Mouse (Mus musculus) liver, embryonic 14.5 days (tissue): ENCODE data around the gene Mansc1.

Experiments used
- CTCF ChIP-seq: IDR thresholded peaks from 2 replicates; pipeline ENCODE4 v1.5.1; 2016; ENCODE audit warnings: antibody characterized with exemption, low read depth, control low read depth
- EP300 ChIP-seq: IDR thresholded peaks from 2 replicates; pipeline ENCODE4 v1.6.1; 2016; ENCODE audit warnings: antibody characterized with exemption, low read depth

DNA sequence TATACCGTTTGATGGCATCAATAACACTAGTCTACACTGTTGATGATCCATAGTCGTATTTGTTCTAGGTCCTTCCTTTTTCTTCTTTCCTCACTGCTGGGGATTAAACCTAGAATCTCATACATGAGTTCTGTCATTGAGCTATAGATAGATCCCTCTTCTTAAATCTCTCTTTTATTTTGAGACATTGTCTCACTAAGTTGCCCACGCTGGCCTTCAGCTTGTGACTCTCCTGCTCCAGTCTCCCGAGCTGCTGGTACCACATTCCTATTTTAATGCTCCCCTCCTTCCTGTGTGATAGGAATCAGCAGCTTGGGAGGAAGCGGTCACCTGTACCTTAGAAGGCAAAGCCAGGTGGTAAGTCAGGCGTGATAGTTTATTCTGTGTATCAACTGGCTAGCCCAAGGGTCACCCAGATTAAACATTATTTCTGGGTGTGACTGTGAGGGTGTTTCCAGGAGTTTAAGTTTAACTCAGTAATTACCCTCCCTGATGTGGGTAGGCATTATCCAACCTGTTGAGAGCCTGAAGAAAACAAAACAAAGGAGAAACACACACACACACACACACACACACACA is 34.5 kb downstream of the Mansc1 start:
- TF ChIP-seq EP300 (no peak), CTCF (no peak)
